Mouse (Mus musculus) fibroblast of lung, adult 2 months (primary cell): ENCODE measurements around the gene Zmym3.
A peak's percentile ranks its signal among the peaks of the same experiment; 100 is the strongest.

Experiments
- DNase-seq: peaks from one replicate; pipeline ENCODE4 v3.0.0-alpha.2; 2011; ENCODE audit warnings: low read depth

Zmym3 gene

DNA sequence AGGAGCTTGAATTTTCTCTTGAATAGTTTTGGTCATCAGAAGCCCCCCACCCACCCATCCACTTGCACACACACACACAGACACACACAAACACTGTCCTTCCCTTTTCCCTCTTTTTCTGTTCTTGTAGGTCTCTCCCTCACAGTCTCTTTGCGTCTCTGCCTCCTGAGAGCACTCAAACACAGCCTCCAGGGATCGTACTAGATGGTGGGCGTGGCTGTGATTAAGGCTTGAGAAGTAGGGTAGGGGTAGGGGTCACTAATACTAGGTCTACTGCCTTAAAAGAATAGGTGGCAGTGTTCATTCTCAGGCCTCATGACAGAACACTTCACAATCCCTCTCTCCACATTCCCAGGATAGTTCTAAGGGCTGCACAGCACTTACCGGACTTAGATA lies at the start of gene Zmym3:
Gene Zmym3, minus strand, starts transcription at position 150 of the 396 bp plus-strand sequence.
- DNase-seq: no peak

GRCm38 (mm10) chrX:101451591-101451990 lies 30.9 kb upstream of the Zmym3 start:
- no peak for DNase-seq

DNA sequence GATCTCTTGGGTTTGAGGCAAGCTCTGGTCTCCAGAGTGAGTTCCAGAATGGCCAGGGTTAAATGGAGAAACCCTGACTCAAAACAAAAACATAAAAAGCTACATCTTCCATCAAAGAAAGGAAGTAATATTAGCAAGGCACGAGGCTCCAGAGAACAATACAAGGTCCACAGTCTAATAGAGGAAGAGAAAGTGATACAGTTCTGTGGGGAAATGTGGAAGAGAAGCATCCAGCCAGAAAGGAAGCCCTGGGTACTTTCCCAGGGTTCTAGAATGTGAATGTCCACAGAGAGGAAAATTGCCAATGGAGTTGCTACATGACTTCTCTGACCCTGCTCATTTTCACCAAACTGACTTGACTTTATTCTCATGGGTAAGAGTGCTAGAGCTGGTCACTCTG lies 30.5 kb upstream of the Zmym3 start:
- DNase-seq: no peak

- no peak for DNase-seq
Observed at GRCm38 (mm10) chrX:101448886-101449475, 28.3 kb upstream of the Zmym3 start, which contains the start of gene Itgb1bp2. Itgb1bp2 (plus strand) TSS chrX:101449088.

GRCm38 (mm10) chrX:101429976-101430375 lies 9.3 kb upstream of the Zmym3 start:
- DNase-seq: no peak

DNA sequence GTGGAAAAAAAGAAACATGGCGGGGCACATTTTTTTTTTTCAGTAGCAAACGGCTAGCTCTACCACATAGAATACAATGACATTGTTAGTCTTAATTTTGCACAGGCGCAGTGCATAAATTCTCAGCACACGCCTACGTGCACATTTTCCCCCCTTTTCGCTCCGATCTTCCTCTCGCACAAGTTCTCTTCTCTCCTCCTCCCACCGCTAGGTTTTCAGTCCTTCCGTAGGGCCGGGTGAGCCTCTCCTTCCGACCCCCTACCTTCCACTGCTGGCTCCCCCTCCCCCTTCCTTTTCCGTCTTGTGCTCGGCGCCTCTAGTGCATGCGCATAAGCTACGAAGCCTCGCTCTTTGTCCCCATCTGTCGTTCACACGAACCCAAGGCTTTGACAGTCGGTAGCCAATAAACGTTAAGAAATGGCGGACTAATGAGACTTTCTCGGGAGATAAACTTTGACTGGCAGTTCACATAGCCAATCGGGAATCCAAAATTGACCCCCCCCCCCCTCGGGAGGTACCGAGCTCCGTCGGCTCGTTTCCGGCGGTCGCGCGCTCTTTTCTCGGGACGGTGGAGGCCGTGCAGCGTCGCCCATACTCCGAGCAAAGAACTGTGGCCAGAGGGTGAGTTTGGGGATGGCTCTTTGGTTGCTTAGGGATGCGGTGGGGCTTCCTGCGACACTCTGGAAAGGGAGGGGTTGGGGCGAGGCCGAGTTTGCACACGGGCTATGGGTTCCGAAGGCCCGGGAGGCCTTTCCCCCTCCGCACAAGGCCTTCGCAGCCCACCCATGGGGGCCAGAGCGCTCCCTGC lies 8.7 kb upstream of the Zmym3 start, which contains the start of gene Nono:
Gene Nono, plus strand, starts transcription at position 177 of the 808 bp plus-strand sequence.
- DNase-seq: peak; percentile 90

DNA sequence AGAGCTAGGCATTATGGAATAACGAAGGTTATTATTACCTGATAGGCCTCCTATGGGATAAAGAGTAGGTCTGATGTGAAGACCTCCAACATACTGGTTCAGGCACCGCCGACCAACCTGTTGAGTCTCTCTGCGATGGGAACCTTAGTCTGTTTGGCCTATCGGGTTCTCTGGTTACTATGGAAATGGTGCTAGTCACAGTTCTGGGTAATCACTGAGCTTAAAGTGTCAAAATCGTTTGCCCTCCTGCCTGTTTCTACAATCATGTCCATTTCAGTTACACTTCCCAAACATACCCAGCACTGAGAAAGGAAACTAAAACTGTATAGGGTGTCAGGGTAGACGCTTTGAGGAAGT lies 8.1 kb upstream of the Zmym3 start:
- DNase-seq: no peak

GRCm38 (mm10) chrX:101427774-101428173 lies 7.1 kb upstream of the Zmym3 start:
- no peak for DNase-seq

DNA sequence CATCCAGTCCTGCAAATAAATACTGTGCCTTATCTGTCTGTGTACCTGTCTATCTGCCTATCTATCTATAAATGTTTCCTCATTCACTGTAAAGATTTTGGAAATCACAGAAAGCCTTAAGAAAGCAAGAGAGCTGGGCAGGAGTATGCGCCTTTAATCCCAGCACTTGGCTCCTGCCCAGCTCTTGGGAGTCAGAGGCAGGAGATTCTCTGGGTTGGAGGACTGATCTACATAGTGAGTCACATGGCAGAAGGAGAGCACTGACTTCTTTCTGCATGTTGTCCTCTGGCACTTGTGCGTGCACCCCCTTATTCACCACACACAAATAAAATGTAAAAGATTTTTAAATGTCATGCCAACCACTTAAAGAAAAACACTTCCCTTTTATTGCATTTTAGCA lies 2.8 kb upstream of the Zmym3 start:
- DNase-seq: no peak

DNA sequence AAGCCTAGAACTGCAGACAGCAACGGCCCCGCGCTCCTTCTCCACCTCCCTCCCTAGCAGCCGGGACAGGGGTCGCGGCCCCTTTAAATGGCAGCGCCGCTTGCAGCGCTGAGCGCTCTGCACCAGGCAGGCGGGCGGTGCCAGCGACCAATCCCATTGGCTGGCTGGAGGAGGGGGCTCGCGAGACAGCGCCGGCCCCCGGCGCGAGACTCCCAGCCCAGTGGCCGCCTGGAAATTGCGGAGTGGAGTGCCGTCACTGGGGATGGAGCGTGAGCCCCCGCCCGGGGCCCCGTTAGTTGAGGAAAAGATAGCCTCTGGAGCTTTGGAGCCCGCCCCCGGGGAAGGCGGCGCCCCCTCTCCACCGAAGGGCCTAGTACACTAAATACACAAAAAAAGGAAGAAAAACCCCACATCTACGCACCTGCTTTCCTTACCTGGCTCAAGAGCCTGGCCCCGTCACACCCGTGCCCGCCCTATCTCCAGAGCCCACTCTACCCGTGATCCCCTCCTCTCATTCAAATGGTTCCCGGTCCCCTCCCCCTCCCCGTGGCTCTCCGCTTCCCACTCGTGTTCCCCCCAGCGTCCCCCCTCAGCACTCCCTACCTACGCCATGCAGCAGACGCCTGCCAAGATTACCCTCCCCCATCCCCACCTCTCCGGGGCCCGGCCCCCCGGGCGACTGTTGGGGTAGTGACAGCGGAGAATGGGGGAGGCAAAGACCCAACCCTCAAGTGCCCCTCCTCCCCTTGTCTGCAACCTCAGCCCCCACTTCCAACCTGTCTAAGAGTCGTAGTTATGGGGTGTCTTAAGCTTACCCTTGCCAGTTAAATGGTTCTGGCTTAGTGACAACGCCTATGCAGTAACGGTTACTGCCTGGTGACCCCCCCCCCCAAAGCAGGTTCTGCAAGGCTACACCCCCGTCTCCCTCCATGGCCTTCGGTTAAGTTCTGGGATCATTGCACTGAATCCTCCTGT lies 637 bp downstream of the Zmym3 start:
- peak; percentile 32 for DNase-seq

DNA sequence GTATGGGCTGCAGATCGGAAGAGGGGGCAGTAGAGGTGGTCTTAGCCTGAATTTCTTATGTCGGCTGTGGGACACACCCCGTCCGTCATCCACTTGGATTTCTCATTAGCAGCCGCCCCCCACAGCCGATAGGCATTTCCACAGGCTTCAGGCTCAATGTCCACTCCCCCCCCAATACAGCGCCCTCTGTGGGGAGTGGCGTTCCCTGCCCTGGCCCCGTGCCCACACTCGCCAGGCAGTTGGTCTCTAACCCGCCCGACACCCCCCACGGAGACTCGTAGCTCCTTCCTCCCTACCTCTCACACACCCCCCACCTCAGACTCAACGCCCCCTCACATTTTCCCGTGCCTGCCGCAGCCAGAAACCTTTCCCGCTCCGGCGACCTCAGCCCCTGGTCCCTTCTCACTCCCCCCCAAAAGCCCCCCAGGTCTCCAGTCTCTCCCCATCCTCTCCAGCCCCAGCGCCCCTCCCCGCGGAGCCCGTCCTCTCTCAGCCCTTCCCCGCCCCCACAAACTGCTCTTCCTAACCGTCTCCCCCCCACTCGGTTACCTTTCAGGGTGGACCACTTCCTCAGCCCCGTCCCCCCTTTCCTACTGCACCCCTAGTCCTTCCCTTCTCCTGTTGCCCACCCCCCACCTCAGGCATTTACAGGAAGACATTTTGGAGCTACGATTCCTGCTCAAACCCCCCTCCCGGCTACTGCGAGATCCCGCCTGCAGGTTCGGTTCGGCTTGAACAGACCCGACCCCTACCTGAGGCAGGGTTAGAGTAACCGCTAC lies 1.5 kb downstream of the Zmym3 start:
- DNase-seq: no peak

GRCm38 (mm10) chrX:101396459-101396858 lies 24.2 kb downstream of the Zmym3 start:
- DNase-seq: no peak

DNA sequence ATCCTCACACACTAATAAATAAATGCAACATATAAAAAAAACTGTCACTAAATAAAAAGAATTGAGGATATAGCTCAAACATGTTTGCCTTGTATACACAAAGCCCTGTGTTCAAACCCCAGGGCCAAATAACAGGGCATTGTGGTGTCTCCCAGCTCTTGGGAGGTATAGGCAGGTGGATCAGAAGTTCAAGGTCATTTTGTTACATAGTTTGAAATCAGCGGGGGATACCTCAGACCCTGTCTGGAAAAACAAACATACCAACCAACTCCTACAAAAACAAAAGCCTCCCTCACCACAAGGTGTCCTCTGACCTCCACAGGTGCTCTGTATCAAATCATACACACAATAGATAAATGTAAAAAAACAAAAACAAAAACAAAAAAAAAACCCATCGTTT lies 26.3 kb downstream of the Zmym3 start:
- DNase-seq: no peak

DNA sequence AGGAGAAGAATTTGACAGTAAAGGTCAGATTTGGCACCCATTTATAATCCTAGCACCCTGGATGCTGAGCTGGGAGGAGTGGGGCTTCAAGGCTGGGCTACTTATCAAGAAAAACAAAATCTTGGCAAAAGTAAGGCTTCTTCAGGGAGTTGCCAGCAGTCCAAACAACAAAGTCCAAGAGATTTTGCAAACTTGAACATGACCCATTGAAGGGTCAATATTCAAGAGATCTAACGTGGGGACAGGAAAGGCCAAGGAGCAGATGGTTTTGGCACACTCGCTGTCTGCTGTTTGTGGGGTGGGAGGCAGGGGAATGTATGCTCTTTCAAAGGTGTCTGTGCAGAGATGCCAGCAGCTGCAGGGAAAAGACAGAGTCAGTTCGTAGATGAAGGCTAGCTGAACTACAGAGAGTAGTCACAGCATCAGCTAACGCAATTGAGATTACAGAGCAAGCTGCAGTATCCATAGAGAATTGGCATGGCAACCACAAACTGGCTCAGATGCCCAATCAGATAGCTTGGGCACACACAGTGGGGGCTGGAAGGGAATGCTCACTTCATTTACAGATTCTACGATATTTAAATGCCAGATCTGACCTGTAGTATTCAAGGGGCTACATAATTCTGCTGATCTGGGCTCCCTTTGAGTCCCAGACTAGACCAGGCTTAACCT lies 31.6 kb downstream of the Zmym3 start:
- no peak for DNase-seq

DNA sequence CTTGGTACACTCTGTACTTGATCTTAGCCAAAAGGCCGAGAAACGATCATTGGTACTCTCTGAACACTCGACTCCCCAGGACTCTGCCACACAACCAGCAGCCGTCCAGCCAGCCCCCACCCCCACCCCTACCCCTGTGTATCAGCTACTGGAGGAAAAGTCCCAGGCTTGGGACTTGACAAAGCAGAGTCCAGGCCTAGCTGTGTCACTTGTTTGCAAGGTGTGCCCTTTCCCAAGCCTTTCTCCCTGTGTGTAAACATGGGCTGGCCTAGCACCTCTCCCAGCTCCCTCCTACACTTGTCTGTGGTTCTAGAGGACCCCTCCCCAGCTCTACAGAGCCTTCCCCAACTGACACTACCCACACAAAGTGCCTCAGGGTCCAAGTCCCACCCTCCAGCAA lies 34.4 kb downstream of the Zmym3 start:
- DNase-seq: no peak

- no peak for DNase-seq
Observed at GRCm38 (mm10) chrX:101384439-101385137, 36.1 kb downstream of the Zmym3 start.

DNA sequence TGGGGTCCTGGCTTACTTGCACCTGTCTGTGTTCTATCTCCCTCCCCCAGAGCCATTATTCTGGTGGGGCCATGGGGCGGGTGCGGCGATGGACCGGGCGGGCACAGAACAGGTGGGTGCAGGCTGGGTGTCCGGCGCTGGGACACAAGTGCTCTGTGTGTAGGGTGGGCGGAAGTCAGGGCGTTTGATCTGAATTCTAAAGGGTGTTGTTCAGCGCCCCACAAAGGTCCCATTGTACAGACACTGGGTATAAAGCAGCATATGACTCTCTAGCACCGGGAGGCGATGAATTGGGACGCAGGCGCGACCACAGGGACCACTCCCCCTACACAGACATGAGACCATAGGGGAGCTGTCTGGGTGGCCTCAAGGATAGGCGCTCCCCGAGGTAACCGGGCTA lies 37.2 kb downstream of the Zmym3 start:
- no peak for DNase-seq

GRCm38 (mm10) chrX:101379744-101380143 lies 40.9 kb downstream of the Zmym3 start:
- no peak for DNase-seq

GRCm38 (mm10) chrX:101377076-101377475 lies 43.6 kb downstream of the Zmym3 start:
- no peak for DNase-seq

GRCm38 (mm10) chrX:101376190-101376968 lies 44.3 kb downstream of the Zmym3 start, which contains the start of gene Gjb1:
Gjb1 (plus strand) TSS chrX:101376378.
- no peak for DNase-seq
